Mouse (Mus musculus): Measurements from ENCODE around the gene Bex6. TPM values are rescaled to one million over a fixed set of nuclear protein-coding genes. Genes with fewer than 3 reads are reported as not detected.

Gene Bex6
- polyA plus RNA-seq, 1 experiment from 2014 or later, result not detected

DNA sequence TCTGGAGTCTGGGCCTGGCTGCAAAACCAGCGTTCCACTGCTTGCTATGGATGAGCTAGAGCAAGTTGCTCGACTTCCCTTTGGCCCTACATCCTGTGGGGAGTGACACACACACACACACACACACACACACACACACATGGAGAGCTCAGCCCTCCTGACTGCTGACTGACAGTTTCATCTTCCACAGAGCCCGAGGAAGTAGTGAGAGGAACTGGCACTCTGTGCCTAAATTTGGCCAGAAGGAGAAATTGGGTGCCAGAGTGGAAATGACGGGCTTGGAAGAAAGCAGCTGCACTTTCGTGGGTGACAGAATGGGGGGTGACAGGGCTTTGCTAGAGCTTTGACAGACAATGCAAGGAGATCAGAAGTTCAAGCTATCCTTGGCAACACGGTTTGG is 9.5 kb downstream of the Bex6 start:
- Histone ChIP-seq H3K4me2 (replicated peaks; ENCODE audit: low read depth, low read length) (no peak overlapping the region), H3K9me3 (ENCODE audit: control insufficient read depth, low read length) (no peaks in the 10 kb centered on the region), H3K27ac (ENCODE audit: low read depth, low read length) (no peak overlapping the region), H3K27me3 (ENCODE audit: control insufficient read depth, insufficient read depth, low read length) (no peaks in the 10 kb centered on the region), H3K4me3 (ENCODE audit: low read length) (no peak overlapping the region), H3K4me1 (ENCODE audit: control insufficient read depth, insufficient read depth, low read length) (no peaks in the 10 kb centered on the region), H3K36me3 (ENCODE audit: control insufficient read depth, insufficient read depth, low read length) (no peaks in the 10 kb centered on the region), H3K9ac (ENCODE audit: low read depth, low read length) (no peak overlapping the region)
- ATAC-seq (ENCODE audit: low FRiP score, low TSS enrichment), result no peak
- whole genome bisulfite sequencing, result 61% methylated on average over 6 of the region's 6 CpGs

DNA sequence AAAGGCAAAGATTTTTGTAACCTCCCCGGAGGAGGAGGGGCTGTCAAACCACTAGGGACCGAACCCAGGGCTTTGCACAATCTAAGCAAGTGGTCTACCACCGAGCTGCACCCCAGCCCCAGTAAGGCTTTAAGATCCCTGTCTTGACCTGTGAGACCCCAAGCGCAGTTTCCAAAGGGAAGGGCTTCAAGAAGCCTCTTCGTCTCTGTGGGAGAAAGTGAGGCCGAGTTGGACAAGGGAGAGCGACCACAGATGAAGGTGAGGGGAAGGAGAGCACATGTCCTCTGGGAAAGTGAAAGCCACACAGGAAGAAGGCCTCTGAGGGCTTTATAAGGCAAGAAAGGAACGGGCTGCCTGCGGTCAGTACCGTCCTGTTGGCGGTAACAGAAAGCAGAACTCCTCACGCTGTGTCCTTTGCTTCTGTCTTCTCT is 10.4 kb downstream of the Bex6 start:
- Histone ChIP-seq H3K36me3 (ENCODE audit: control insufficient read depth, insufficient read depth, low read length) (no peaks in the 10 kb centered on the region), H3K4me3 (ENCODE audit: low read length) (no peak overlapping the region), H3K9ac (ENCODE audit: low read depth, low read length) (no peak overlapping the region), H3K9me3 (ENCODE audit: control insufficient read depth, low read length) (no peaks in the 10 kb centered on the region), H3K27ac (ENCODE audit: low read depth, low read length) (no peak overlapping the region), H3K4me1 (ENCODE audit: control insufficient read depth, insufficient read depth, low read length) (no peaks in the 10 kb centered on the region), H3K4me2 (replicated peaks; ENCODE audit: low read depth, low read length) (no peak overlapping the region), H3K27me3 (ENCODE audit: control insufficient read depth, insufficient read depth, low read length) (no peaks in the 10 kb centered on the region)
- WGBS, result 67% methylated on average over 12 of the region's 12 CpGs
- ATAC-seq (ENCODE audit: low FRiP score, low TSS enrichment), result no peak

GRCm38 (mm10) chr16:32200256-32201003 is 20.8 kb downstream of the Bex6 start:
- peak; percentile 81 for ATAC-seq (ENCODE audit: low FRiP score, low TSS enrichment)
- H3K27me3 ChIP-seq (ENCODE audit: control insufficient read depth, insufficient read depth, low read length), result no peaks in the 10 kb centered on the region
- no peaks in the 10 kb centered on the region for H3K36me3 ChIP-seq (ENCODE audit: control insufficient read depth, insufficient read depth, low read length)
- 34% methylated on average over 21 of the region's 21 CpGs for WGBS
- peak overlapping the region; percentile 67 for H3K27ac ChIP-seq (ENCODE audit: low read depth, low read length)
- peak overlapping the region; percentile 35 for H3K4me2 ChIP-seq (replicated peaks; ENCODE audit: low read depth, low read length)
- H3K9me3 ChIP-seq (ENCODE audit: control insufficient read depth, low read length), result no peaks in the 10 kb centered on the region
- H3K9ac ChIP-seq (ENCODE audit: low read depth, low read length), result peak overlapping the region; percentile 20; the same call in 1 of the 2 replicates
- peak overlapping the region; percentile 11 for H3K4me3 ChIP-seq (ENCODE audit: low read length)
- H3K4me1 ChIP-seq (ENCODE audit: control insufficient read depth, insufficient read depth, low read length), result no peaks in the 10 kb centered on the region

DNA sequence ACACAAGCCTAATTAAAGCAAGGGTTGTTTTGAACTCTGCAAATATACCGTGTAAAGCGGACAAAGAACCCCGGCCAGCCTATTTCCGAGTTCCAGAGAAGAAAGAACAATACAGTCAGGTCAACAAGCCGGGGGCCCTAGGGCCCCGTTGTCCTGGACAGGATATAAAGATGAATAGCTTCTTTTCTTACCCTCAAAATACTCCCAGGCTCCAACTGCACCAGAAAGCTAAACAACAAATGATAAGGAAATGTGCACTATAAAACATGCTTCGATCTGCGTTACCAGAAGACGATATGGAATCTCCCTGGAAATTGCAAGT is 21.3 kb downstream of the Bex6 start:
- H3K27ac ChIP-seq (ENCODE audit: low read depth, low read length), result peak overlapping the region; percentile 67; the same call in 1 of the 2 replicates
- peak overlapping the region; percentile 35 for H3K4me2 ChIP-seq (replicated peaks; ENCODE audit: low read depth, low read length)
- H3K4me3 ChIP-seq (ENCODE audit: low read length), result no peak overlapping the region; the same call in 1 of the 2 replicates
- H3K27me3 ChIP-seq (ENCODE audit: control insufficient read depth, insufficient read depth, low read length), result no peaks in the 10 kb centered on the region
- ATAC-seq (ENCODE audit: low FRiP score, low TSS enrichment), result peak; percentile 32; the same call in 1 of the 2 replicates
- no peaks in the 10 kb centered on the region for H3K9me3 ChIP-seq (ENCODE audit: control insufficient read depth, low read length)
- 45% methylated on average over 9 of the region's 9 CpGs for WGBS
- H3K36me3 ChIP-seq (ENCODE audit: control insufficient read depth, insufficient read depth, low read length), result no peaks in the 10 kb centered on the region
- no peak overlapping the region; the same call in 1 of the 2 replicates for H3K9ac ChIP-seq (ENCODE audit: low read depth, low read length)
- no peaks in the 10 kb centered on the region for H3K4me1 ChIP-seq (ENCODE audit: control insufficient read depth, insufficient read depth, low read length)

DNA sequence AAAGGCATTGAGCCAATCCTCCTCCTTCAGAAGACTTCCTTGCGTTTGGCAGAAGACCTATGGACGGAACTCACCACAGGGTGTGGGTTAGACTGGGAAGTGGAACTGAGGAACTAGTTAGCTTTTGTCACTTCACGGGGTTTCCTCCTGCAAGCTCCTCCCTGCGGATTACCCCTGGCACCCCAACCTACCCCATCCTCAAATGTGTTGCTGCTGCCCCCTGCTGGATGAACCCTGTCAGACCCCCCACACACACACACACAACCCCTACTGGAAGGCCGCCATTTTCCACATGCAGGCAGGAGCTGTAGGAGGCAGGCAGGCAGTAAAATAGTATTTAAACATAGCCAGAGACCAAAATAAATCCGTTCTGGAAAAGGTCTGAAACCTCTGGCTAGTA is 23.1 kb downstream of the Bex6 start:
- Histone ChIP-seq H3K27ac (ENCODE audit: low read depth, low read length) (no peak overlapping the region), H3K9me3 (ENCODE audit: control insufficient read depth, low read length) (no peaks in the 10 kb centered on the region), H3K4me3 (ENCODE audit: low read length) (no peak overlapping the region), H3K4me1 (ENCODE audit: control insufficient read depth, insufficient read depth, low read length) (no peaks in the 10 kb centered on the region), H3K27me3 (ENCODE audit: control insufficient read depth, insufficient read depth, low read length) (no peaks in the 10 kb centered on the region), H3K9ac (ENCODE audit: low read depth, low read length) (no peak overlapping the region), H3K4me2 (replicated peaks; ENCODE audit: low read depth, low read length) (no peak overlapping the region), H3K36me3 (ENCODE audit: control insufficient read depth, insufficient read depth, low read length) (no peaks in the 10 kb centered on the region)
- ATAC-seq (ENCODE audit: low FRiP score, low TSS enrichment), result no peak
- 81% methylated on average over 6 of the region's 6 CpGs for WGBS

- H3K27ac ChIP-seq (ENCODE audit: low read depth, low read length), result no peak overlapping the region
- H3K36me3 ChIP-seq (ENCODE audit: control insufficient read depth, insufficient read depth, low read length), result no peaks in the 10 kb centered on the region
- no peak overlapping the region for H3K4me3 ChIP-seq (ENCODE audit: low read length)
- H3K9ac ChIP-seq (ENCODE audit: low read depth, low read length), result no peak overlapping the region
- H3K4me2 ChIP-seq (replicated peaks; ENCODE audit: low read depth, low read length), result no peak overlapping the region
- no peaks in the 10 kb centered on the region for H3K27me3 ChIP-seq (ENCODE audit: control insufficient read depth, insufficient read depth, low read length)
- WGBS, result 64% methylated on average over 3 of the region's 3 CpGs
- H3K4me1 ChIP-seq (ENCODE audit: control insufficient read depth, insufficient read depth, low read length), result no peaks in the 10 kb centered on the region
- ATAC-seq (ENCODE audit: low FRiP score, low TSS enrichment), result no peak
- H3K9me3 ChIP-seq (ENCODE audit: control insufficient read depth, low read length), result peaks cover 10% of the 10 kb centered on the region
These were observed 25.3 kb downstream of the Bex6 start for GRCm38 (mm10) chr16:32204902-32205301.

DNA sequence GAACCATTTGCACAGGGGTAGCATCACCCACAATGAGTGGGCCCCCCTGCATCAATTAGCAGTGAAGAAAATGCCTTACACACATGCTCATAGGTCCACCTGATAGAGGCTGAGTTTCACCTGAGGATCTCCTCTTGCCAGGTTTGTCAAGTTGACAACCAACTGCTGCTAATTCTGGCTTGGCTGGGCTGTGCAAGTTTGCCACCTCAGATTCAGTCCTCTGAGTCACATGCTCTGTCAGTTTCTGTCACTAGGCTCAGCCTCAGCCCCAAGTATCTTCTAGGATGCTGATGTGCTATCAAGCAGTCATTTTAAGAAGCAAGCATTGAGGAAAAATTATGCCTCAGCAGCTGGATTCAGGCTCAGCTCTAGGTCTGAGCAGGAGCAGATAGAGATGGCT is 34.5 kb downstream of the Bex6 start:
- H3K9ac ChIP-seq (ENCODE audit: low read depth, low read length), result no peak overlapping the region
- no peaks in the 10 kb centered on the region for H3K4me1 ChIP-seq (ENCODE audit: control insufficient read depth, insufficient read depth, low read length)
- ATAC-seq (ENCODE audit: low FRiP score, low TSS enrichment), result no peak
- no peak overlapping the region for H3K27ac ChIP-seq (ENCODE audit: low read depth, low read length)
- H3K4me3 ChIP-seq (ENCODE audit: low read length), result no peak overlapping the region
- no peak overlapping the region for H3K4me2 ChIP-seq (replicated peaks; ENCODE audit: low read depth, low read length)
- no peaks in the 10 kb centered on the region for H3K36me3 ChIP-seq (ENCODE audit: control insufficient read depth, insufficient read depth, low read length)
- peaks cover 7% of the 10 kb centered on the region for H3K9me3 ChIP-seq (ENCODE audit: control insufficient read depth, low read length)
- no peaks in the 10 kb centered on the region for H3K27me3 ChIP-seq (ENCODE audit: control insufficient read depth, insufficient read depth, low read length)

GRCm38 (mm10) chr16:32214804-32215576 is 35.4 kb downstream of the Bex6 start:
- Histone ChIP-seq H3K4me1 (ENCODE audit: control insufficient read depth, insufficient read depth, low read length) (no peaks in the 10 kb centered on the region), H3K4me2 (replicated peaks; ENCODE audit: low read depth, low read length) (no peak overlapping the region), H3K27me3 (ENCODE audit: control insufficient read depth, insufficient read depth, low read length) (no peaks in the 10 kb centered on the region), H3K36me3 (ENCODE audit: control insufficient read depth, insufficient read depth, low read length) (no peaks in the 10 kb centered on the region), H3K9ac (ENCODE audit: low read depth, low read length) (no peak overlapping the region), H3K9me3 (ENCODE audit: control insufficient read depth, low read length) (0 out of 2 replicates have a peak, but pooled peaks cover under 1% of the 10 kb centered on the region), H3K4me3 (ENCODE audit: low read length) (no peak overlapping the region), H3K27ac (ENCODE audit: low read depth, low read length) (no peak overlapping the region)
- 73% methylated on average over 17 of the region's 17 CpGs for WGBS
- ATAC-seq (ENCODE audit: low FRiP score, low TSS enrichment), result no peak

- Histone ChIP-seq H3K4me2 (replicated peaks; ENCODE audit: low read depth, low read length) (no peak overlapping the region), H3K27me3 (ENCODE audit: control insufficient read depth, insufficient read depth, low read length) (no peaks in the 10 kb centered on the region), H3K9me3 (ENCODE audit: control insufficient read depth, low read length) (no peaks in the 10 kb centered on the region), H3K4me3 (ENCODE audit: low read length) (no peak overlapping the region), H3K9ac (ENCODE audit: low read depth, low read length) (no peak overlapping the region), H3K27ac (ENCODE audit: low read depth, low read length) (no peak overlapping the region), H3K36me3 (ENCODE audit: control insufficient read depth, insufficient read depth, low read length) (no peaks in the 10 kb centered on the region), H3K4me1 (ENCODE audit: control insufficient read depth, insufficient read depth, low read length) (no peaks in the 10 kb centered on the region)
- no peak for ATAC-seq (ENCODE audit: low FRiP score, low TSS enrichment)
- WGBS, result 78% methylated on average over 4 of the region's 4 CpGs
These were observed 42.2 kb downstream of the Bex6 start for GRCm38 (mm10) chr16:32221803-32222202.
